Mouse (Mus musculus): ENCODE data around the gene Tmem62.
"Not testable (repeated sequence)": the region's sequence is repeated elsewhere in the genome, so short reads cannot be mapped to it uniquely, and the experiment has no call there.

Gene Tmem62

GRCm38 (mm10) chr2:120991196-120991595 is 14.4 kb downstream of the Tmem62 start:
- no peak for DNase-seq (ENCODE audit: low read depth, low spot score)

- not testable (repeated sequence) for DNase-seq (ENCODE audit: low read depth, low spot score)
Observed at GRCm38 (mm10) chr2:120996607-120997006, 19.8 kb downstream of the Tmem62 start.

- no peak for DNase-seq (ENCODE audit: low read depth, low spot score)
Observed at GRCm38 (mm10) chr2:120998863-120999262, 22.0 kb downstream of the Tmem62 start.

- peak; percentile 38 for DNase-seq (ENCODE audit: low read depth, low spot score)
Observed at GRCm38 (mm10) chr2:121003586-121003985, 26.8 kb downstream of the Tmem62 start.

GRCm38 (mm10) chr2:121004018-121004811 is 27.4 kb downstream of the Tmem62 start:
- no peak for DNase-seq (ENCODE audit: low read depth, low spot score)

GRCm38 (mm10) chr2:121006986-121007385 is 30.2 kb downstream of the Tmem62 start:
- DNase-seq (ENCODE audit: low read depth, low spot score), result peak; percentile 1

- DNase-seq (ENCODE audit: low read depth, low spot score), result peak; percentile 95
Observed at GRCm38 (mm10) chr2:121007925-121008663, 31.3 kb downstream of the Tmem62 start, which contains the start of gene Ccndbp1. Gene Ccndbp1 (plus strand): TSS chr2:121008403.

- DNase-seq (ENCODE audit: low read depth, low spot score), result no peak
Observed at GRCm38 (mm10) chr2:121008664-121009007, 31.8 kb downstream of the Tmem62 start.

- no peak for DNase-seq (ENCODE audit: low read depth, low spot score)
Observed at GRCm38 (mm10) chr2:121009071-121009677, 32.4 kb downstream of the Tmem62 start.

GRCm38 (mm10) chr2:121012676-121013075 is 35.9 kb downstream of the Tmem62 start:
- no peak for DNase-seq (ENCODE audit: low read depth, low spot score)

- DNase-seq (ENCODE audit: low read depth, low spot score), result no peak
Observed at GRCm38 (mm10) chr2:121015507-121015906, 38.7 kb downstream of the Tmem62 start.

- DNase-seq (ENCODE audit: low read depth, low spot score), result no peak
Observed at GRCm38 (mm10) chr2:121016226-121016625, 39.4 kb downstream of the Tmem62 start.

GRCm38 (mm10) chr2:121017151-121017550 is 40.3 kb downstream of the Tmem62 start:
- DNase-seq (ENCODE audit: low read depth, low spot score), result no peak

GRCm38 (mm10) chr2:121022918-121023317 is 46.1 kb downstream of the Tmem62 start:
- DNase-seq (ENCODE audit: low read depth, low spot score), result no peak

- DNase-seq (ENCODE audit: low read depth, low spot score), result no peak
Observed at GRCm38 (mm10) chr2:121036733-121037341, 60.0 kb downstream of the Tmem62 start, which contains the start of gene Epb42. Gene Epb42 (minus strand): TSS chr2:121037072.

- DNase-seq (ENCODE audit: low read depth, low spot score), result not testable (repeated sequence)
Observed at GRCm38 (mm10) chr2:121038851-121039250, 62.0 kb downstream of the Tmem62 start.

- no peak for DNase-seq (ENCODE audit: low read depth, low spot score)
Observed at GRCm38 (mm10) chr2:121039382-121039781, 62.6 kb downstream of the Tmem62 start.

GRCm38 (mm10) chr2:121041098-121041497 is 64.3 kb downstream of the Tmem62 start:
- DNase-seq (ENCODE audit: low read depth, low spot score), result peak; percentile 57

GRCm38 (mm10) chr2:121045653-121046052 is 68.8 kb downstream of the Tmem62 start:
- DNase-seq (ENCODE audit: low read depth, low spot score), result no peak

- DNase-seq (ENCODE audit: low read depth, low spot score), result no peak
Observed at GRCm38 (mm10) chr2:121052176-121052575, 75.4 kb downstream of the Tmem62 start.

GRCm38 (mm10) chr2:121054060-121054459 is 77.2 kb downstream of the Tmem62 start:
- DNase-seq (ENCODE audit: low read depth, low spot score), result no peak

- no peak for DNase-seq (ENCODE audit: low read depth, low spot score)
Observed at GRCm38 (mm10) chr2:121055915-121056314, 79.1 kb downstream of the Tmem62 start.
